Mouse (Mus musculus): Measurements from ENCODE around the gene Adra2b. TPM values are rescaled to one million over a fixed set of nuclear protein-coding genes. Genes with fewer than 3 reads are reported as not detected.

Gene Adra2b
- total RNA-seq, 2 experiments from 2014 or later = 0.10 to 0.12 TPM

GRCm38 (mm10) chr2:127379250-127379649 is 16.2 kb downstream of the Adra2b start:
- no peak for DNase-seq (ENCODE audit: low spot score in 2 of 2)

DNA sequence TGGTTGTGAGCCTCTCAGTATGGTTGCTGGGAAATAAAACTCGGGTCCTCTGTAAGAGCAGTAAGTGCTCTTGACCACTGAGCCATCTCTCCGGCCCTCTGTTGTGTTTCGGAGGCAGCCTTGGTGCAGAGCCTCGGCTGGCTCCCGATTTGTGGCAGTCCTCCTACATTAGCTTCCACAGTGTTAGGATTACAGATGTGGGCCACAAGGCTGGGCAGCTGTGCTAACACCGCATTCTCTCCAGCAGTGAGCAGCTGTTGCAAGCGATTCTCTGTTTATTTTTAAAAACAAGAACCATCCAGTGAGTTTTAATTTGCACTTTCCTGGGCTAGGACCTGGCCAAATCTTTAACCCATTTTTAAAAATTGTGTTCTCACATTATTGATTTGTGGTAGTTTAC is 20.9 kb downstream of the Adra2b start:
- no peak for DNase-seq (ENCODE audit: low spot score in 2 of 2)

GRCm38 (mm10) chr2:127387521-127387920 is 24.5 kb downstream of the Adra2b start:
- DNase-seq (ENCODE audit: low spot score in 2 of 2) = no peak

GRCm38 (mm10) chr2:127390352-127390751 is 27.3 kb downstream of the Adra2b start:
- no peak for DNase-seq (ENCODE audit: low spot score in 2 of 2)

DNA sequence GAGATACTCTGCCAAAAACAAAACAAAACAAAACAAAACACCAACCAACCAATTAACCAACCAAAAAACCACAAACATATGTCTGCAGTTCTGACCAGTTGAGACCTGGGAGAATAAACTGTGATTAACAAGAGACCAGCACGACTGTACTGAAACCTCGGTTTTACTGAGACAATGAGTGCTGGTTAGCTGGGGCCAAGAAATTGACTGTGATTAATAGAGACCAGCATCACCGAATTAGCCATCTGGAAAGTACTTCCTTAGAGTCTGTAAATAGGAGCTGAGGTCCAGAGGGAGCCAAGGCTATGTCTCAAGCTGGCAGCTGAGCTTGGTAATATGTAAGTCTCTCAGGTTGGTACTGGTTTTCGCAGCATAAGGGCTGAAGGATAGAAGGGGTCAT is 27.8 kb downstream of the Adra2b start:
- DNase-seq (ENCODE audit: low spot score in 2 of 2) = no peak

DNA sequence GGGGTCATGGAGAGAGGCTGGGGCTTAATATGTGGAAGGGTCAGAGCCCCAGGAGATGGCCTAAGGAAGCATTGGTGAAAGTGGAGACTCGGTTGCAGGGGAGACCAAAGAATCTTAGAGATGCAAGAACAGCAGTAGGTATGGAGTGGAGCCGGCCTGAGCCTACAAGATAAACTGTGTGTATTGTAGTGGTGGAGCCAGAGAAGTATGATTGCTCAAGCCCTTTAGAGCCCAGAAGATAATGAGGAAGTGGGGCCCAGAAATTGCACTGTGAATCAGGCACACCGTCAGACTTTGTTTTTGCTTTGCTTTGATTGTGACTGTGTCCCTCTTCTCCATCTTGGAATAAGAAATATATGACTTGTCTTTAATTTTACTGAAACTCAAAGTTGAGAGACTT is 28.3 kb downstream of the Adra2b start:
- DNase-seq (ENCODE audit: low spot score in 2 of 2) = no peak

GRCm38 (mm10) chr2:127394606-127395161 is 31.7 kb downstream of the Adra2b start:
- DNase-seq (ENCODE audit: low spot score in 2 of 2) = no peak

DNA sequence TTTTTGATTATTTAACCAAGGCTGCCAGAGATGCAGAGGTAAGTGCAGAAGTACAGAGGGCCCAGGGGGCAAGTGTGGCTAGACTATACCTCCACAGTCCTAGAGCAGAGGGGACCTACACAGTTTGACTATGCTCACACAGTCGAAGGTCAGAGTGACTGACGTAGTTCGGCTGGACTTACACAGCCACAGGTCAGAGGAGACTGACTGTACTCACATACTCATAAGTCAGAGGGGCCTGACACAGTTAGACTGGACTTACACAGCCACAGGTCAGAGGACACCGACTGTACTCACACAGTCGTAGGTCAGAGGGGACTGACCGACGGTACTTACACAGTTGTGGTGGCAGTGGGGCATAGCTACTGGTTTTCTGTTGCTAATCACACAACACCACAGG is 35.7 kb downstream of the Adra2b start:
- DNase-seq (ENCODE audit: low spot score in 2 of 2) = no peak

DNA sequence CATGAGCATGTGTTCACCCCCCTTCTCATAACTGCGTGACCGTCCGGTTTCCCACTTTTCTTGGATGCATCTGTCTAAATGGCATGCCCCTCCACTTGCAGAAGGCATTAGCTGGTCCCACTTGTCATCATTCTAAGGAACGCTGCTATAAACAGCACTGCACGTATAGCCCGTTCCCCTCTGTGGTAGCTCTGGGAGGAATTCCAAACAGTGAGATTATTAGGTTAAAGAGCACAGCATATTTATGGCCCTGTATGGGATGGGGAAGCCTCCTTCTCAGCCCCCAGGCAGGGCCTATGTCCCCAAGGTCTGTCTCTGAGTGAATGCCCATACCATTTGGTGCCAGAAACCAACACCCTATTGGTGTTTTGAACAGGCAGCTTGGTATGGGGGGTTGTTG is 48.1 kb downstream of the Adra2b start:
- DNase-seq (ENCODE audit: low spot score in 2 of 2) = no peak

GRCm38 (mm10) chr2:127415806-127416205 is 52.8 kb downstream of the Adra2b start:
- no peak for DNase-seq (ENCODE audit: low spot score in 2 of 2)

DNA sequence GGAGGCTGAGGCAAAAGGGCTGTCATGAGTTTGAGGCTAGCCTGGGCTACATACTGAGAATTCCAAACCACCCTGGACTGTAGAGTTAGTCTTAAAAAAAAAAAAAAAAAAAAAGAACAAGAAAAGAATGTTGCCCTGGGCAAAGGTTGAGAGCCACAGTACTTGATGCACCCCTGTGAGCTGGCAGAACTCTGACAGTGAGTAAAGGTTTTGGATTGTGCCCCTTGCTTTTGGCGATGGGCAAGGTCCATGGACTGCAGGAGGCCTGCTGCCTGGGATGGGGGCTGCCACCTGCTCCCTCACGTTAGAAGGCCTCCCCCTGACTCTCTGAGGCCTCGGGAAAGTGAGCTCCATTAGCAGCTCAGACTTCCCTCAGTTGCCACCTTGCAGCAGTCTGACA is 53.7 kb downstream of the Adra2b start:
- DNase-seq (ENCODE audit: low spot score in 2 of 2) = no peak

Other genes starting within 250 kb of the Adra2b start
- 1 to 10 TPM in 1 of 2 experiments, under 1 TPM in 1; 0.45 to 1.2 TPM for gene Ncaph, start 229.3 kb upstream of the Adra2b start, total RNA-seq (2021)
- 1 to 10 TPM; 2.5 to 3.0 TPM for gene Itpripl1, start 219.8 kb upstream of the Adra2b start, total RNA-seq (2021)
- gene 1810024B03Rik, start 154.9 kb upstream of the Adra2b start, total RNA-seq (2021) = 1 to 10 TPM in 1 of 2 experiments, under 1 TPM in 1; 0.37 to 1.3 TPM
- gene Snrnp200, start 154.8 kb upstream of the Adra2b start, total RNA-seq (2021) = 10 to 100 TPM; 94.5 to 95.2 TPM
- gene Ciao1, start 115.4 kb upstream of the Adra2b start, total RNA-seq (2021) = 10 to 100 TPM; 72.8 to 81.6 TPM
- gene Tmem127, start 115.3 kb upstream of the Adra2b start, total RNA-seq (2021) = 10 to 100 TPM; 73.5 to 75.8 TPM
- 100 to 1,000 TPM in 1 of 2 experiments, 10 to 100 TPM in 1; 99.8 to 104 TPM for gene Stard7, start 93.0 kb upstream of the Adra2b start, total RNA-seq (2021)
- gene Dusp2, start 27.0 kb upstream of the Adra2b start, total RNA-seq (2021) = 1 to 10 TPM in 1 of 2 experiments, under 1 TPM in 1; 0.91 to 1.4 TPM
- gene Astl, start 24.6 kb upstream of the Adra2b start, total RNA-seq (2021) = not detected
- under 1 TPM in 1 of 2 experiments, not detected in 1; 0.42 TPM for gene Gpat2, start 62.0 kb downstream of the Adra2b start, total RNA-seq (2021)
- 10 to 100 TPM; 14.7 to 19.0 TPM for gene Fahd2a, start 81.4 kb downstream of the Adra2b start, total RNA-seq (2021)
- gene Kcnip3, start 158.9 kb downstream of the Adra2b start, total RNA-seq (2021) = 10 to 100 TPM; 61.3 to 70.6 TPM
- under 1 TPM in 1 of 2 experiments, not detected in 1; 0.27 TPM for gene Prom2, start 178.3 kb downstream of the Adra2b start, total RNA-seq (2021)
- 1 to 10 TPM; 8.4 to 8.8 TPM for gene Zfp661, start 223.9 kb downstream of the Adra2b start, total RNA-seq (2021)
- 10 to 100 TPM; 82.9 to 94.5 TPM for gene Mrps5, start 224.0 kb downstream of the Adra2b start, total RNA-seq (2021)

Measured in layer of hippocampus, adult 18-20 months (tissue).